Mouse (Mus musculus) gastrocnemius, postnatal 36 days (tissue): ENCODE measurements around the gene Rpl7a. TPM values are rescaled to one million over a fixed set of nuclear protein-coding genes. Genes with fewer than 3 reads are reported as not detected.

Experiments
- DNase-seq, 2 experiments: peaks; one replicate each; pipeline ENCODE4 v3.0.0; 2022
- intact Hi-C: fragments of 180-260 bp; cut with DNase I; formaldehyde crosslinking; loops from one replicate; pipeline ENCODE4 v1.15.1; 2025
- total RNA-seq, 2 experiments: library from RNA; stranded (reverse); gene quantifications; 2 replicates each; pipeline ENCODE4 v1.2.3; 2021

The Rpl7a gene
- total RNA-seq, 2 experiments from 2014 or later, result 206 to 267 TPM

DNA sequence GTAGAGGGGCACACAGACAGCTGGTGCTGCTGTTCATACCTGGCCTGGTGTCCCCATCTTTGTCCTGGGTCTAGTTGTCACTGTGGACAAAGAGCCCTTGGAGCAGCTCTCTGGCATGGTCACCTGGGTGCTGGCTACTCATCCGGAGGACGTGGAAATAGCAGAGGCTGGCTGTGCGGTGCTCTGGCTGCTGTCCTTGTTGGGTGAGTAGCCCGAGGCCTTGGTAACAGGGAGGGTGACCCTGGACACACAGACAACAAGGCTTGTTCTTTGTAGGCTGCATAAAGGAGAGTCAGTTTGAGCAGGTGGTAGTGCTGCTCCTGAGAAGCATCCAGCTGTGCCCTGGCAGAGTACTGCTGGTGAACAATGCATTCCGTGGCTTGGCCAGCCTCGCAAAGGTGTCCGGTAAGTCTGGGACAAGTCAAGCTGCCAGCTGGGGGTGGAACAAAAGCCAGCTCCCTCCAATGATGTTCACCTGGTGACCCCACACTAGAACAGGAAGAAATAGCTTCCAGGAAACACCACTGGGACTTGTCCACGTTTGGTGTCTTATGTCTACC, 40.9 kb downstream of the Rpl7a start:
- intact Hi-C loops, result no loop called here
- no peak for DNase-seq

DNA sequence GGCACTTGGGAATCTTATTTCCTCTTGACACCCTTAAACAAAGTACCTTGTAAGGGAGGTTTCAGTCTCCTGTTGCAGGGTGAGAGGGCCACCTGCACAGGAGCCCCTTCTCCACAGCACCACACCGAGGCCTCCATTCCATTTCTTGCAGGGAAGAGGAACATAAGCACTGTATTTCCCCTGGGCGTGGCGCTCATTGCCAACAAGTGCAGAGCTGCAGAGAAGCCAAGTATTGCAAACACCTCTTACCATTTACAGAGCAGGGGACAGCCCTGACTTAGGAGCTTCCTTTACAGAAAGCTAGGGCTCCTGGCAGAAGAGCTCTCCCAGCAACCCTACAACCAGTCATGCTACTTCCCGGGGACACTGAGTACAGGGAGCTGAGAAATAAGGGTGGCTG, 41.6 kb downstream of the Rpl7a start:
- intact Hi-C loops, result no loop called here

GRCm38 (mm10) chr2:26952866-26953265, 42.3 kb downstream of the Rpl7a start:
- intact Hi-C loops, result no loop called here

More for the DNA sequence above, 41.6 kb downstream of the Rpl7a start:
- DNase-seq, result no peak

GRCm38 (mm10) chr2:26954735-26955395, 44.3 kb downstream of the Rpl7a start:
- intact Hi-C loops, result no loop called here
- DNase-seq, result no peak

More at GRCm38 (mm10) chr2:26952866-26953265, 42.3 kb downstream of the Rpl7a start:
- no peak for DNase-seq

GRCm38 (mm10) chr2:26956811-26957487, 46.4 kb downstream of the Rpl7a start:
- DNase-seq, result no peak
- intact Hi-C loops, result no loop called here

DNA sequence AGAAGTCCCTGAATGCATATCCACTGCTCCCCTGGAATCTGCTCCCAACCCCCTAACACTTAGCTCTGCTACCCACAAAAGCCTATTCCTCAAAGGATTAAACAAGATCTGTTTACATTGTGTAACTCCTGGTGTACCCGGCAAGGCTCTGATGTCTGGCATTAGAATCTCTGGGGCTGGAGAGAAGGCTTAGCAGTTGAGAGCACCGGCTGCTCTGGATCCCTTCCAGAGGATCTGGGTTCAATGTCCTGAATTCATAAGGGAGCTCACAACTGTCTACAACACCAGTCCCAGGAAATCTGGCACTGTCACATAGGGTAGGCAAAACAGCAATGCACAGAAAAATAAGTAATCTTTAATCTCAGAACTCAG, 46.9 kb downstream of the Rpl7a start:
- DNase-seq, result no peak
- intact Hi-C loops, result no loop called here

DNA sequence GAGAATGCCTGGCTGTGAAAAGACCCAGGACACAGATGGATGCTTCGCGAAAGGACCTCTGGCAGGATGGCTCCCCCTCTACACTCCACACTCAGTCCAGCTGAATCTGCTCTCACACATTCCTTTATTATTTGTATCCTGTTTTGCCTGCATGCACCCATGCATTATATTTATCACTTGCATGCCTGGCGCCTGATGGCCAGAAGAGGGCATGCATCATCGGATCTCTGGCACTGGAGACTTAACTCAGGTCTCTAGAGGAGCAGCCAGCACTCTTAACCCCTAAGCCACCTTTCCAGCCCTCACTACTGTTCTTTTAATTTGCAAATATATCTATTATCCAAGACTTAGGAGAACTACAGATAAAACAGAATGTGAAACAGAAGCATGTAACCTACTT, 50.2 kb downstream of the Rpl7a start:
- no peak for DNase-seq
- intact Hi-C loops, result no loop called here

Other genes with a start within 250 kb of the Rpl7a start
- not detected for gene Lcn4, start 239.5 kb upstream of the Rpl7a start, total RNA-seq
- not detected for gene Abo, start 45.8 kb upstream of the Rpl7a start, total RNA-seq
- gene Surf6, start 7.9 kb upstream of the Rpl7a start, total RNA-seq, result 10 to 100 TPM in 1 of 2 experiments, 1 to 10 TPM in 1; 9.1 to 11.1 TPM
- 10 to 100 TPM; 14.4 to 17.2 TPM for gene Med22, start 87 bp upstream of the Rpl7a start, total RNA-seq
- gene Surf2, start 5.6 kb downstream of the Rpl7a start, total RNA-seq, result 10 to 100 TPM; 10.7 to 12.3 TPM
- 10 to 100 TPM; 35.5 to 38.8 TPM for gene Surf1, start 5.8 kb downstream of the Rpl7a start, total RNA-seq
- gene Surf4, start 23.2 kb downstream of the Rpl7a start, total RNA-seq, result 10 to 100 TPM; 66.4 to 71.4 TPM
- not detected for gene Stkld1, start 23.3 kb downstream of the Rpl7a start, total RNA-seq
- gene Rexo4, start 53.6 kb downstream of the Rpl7a start, total RNA-seq, result 10 to 100 TPM; 13.6 to 17.1 TPM
- not detected for gene Adamts13, start 62.7 kb downstream of the Rpl7a start, total RNA-seq
- 10 to 100 TPM; 27.0 to 30.6 TPM for gene Cacfd1, start 99.2 kb downstream of the Rpl7a start, total RNA-seq
- gene Slc2a6, start 117.2 kb downstream of the Rpl7a start, total RNA-seq, result not detected
- 1 to 10 TPM; 2.0 to 5.7 TPM for gene Mymk, start 161.4 kb downstream of the Rpl7a start, total RNA-seq
- 10 to 100 TPM in 1 of 2 experiments, 1 to 10 TPM in 1; 7.7 to 10.4 TPM for gene Adamtsl2, start 168.6 kb downstream of the Rpl7a start, total RNA-seq
- gene Fam163b, start 231.7 kb downstream of the Rpl7a start, total RNA-seq, result not detected